Comparison of ENCODE assay signal across 8 mouse cellular contexts in the genomic region with DNA sequence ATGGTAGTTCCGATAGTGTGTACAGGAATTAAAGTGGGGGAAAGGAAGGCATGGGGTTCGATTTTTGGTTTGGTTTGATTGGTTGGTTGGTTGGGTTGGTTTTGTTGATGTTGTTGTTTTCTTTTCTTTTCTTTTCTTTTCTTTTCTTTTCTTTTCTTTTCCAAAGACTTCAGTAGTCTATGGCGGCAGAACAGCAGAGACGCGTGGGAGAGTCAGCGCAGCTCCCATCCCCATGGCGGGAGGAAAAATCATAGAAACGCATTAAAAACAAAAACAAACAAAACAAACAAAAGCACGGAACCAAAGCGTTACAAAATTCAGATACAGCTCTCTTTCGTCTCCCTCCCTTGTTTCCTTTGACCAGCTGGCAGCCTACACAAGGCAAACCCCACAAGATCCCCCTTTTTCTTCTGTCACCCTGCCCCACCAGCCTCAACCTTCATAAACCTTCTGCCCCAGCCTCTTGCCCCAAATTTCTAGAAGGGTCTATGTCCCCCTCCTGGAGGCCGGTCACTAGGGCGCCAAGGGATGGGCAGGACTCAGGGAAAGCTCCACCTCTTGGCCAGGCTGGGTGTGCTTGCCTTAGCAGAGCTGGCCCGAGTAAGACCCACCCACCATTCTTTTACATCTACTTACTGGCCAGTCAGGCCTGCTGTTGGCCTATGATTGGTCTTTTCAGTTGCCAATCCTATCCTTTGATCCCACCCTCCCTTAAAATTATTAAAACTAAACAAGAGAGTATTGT. TPM values are rescaled to one million over a fixed set of nuclear protein-coding genes. Genes with fewer than 3 reads are reported as not detected.
A peak's percentile ranks its signal among the peaks of the same experiment; 100 is the strongest.
DNase-seq lines count a peak whose midpoint lies in the region; ATAC-seq lines count a peak whose summit lies in the region.

No protein-coding gene starts in this region.

- peak overlapping the region; percentile 39 for H3K4me3 ChIP-seq in hindbrain, embryonic 14.5 days (replicated peaks; ENCODE audit: low read length)

- peak overlapping the region; percentile 33; the same call in 1 of the 2 replicates for H3K27ac ChIP-seq in hindbrain, embryonic 14.5 days

- peak; percentile 51 to 68 for DNase-seq in cerebellum, postnatal 25 days
- peak; percentile 18 to 34 for DNase-seq in frontal cortex, postnatal 36 days (ENCODE audit: low spot score in 2 of 2)
- peak; percentile 60 for DNase-seq in hindbrain, embryonic 14.5 days (ENCODE audit: low spot score)
- DNase-seq in left cerebral cortex, adult 11 months (ENCODE audit: low spot score) = peak; percentile 58
- peak; percentile 89 for DNase-seq in lung, postnatal 36 days
- peak; percentile 91 for DNase-seq in retina, postnatal 1 day
- DNase-seq in thymus, postnatal 4 days = peak; percentile 27

- no peaks in the 10 kb centered on the region for H3K27me3 ChIP-seq in hindbrain, embryonic 14.5 days (ENCODE audit: control insufficient read depth, insufficient read depth, low read length)

- no peaks in the 10 kb centered on the region for H3K36me3 ChIP-seq in hindbrain, embryonic 14.5 days (replicated peaks; ENCODE audit: control insufficient read depth, insufficient read depth)

- ATAC-seq in activated CD4-positive, CD25-positive, alpha-beta regulatory T cell, adult 4 months = peak; percentile 67
- peak; percentile 93 for ATAC-seq in hindbrain, embryonic 14.5 days (ENCODE audit: low FRiP score)

- 14% methylated on average over 14 of the region's 14 CpGs for WGBS in hindbrain, embryonic 14.5 days

- H3K4me2 ChIP-seq in hindbrain, embryonic 14.5 days (replicated peaks) = peak overlapping the region; percentile 62

- no peaks in the 10 kb centered on the region for H3K9me3 ChIP-seq in hindbrain, embryonic 14.5 days (ENCODE audit: control insufficient read depth, low read length)

- H3K4me1 ChIP-seq in hindbrain, embryonic 14.5 days (replicated peaks; ENCODE audit: control insufficient read depth, insufficient read depth, low read length) = peaks cover 9% of the 10 kb centered on the region

- peak overlapping the region; percentile 31; the same call in 1 of the 2 replicates for H3K9ac ChIP-seq in hindbrain, embryonic 14.5 days

RNA-seq across cellular contexts. Expression of gene Amot, which starts 0.6 kb away (rescaled TPM):
- under 1 TPM in 1 of 2 experiments, not detected in 1; 0.14 TPM for polyA plus RNA-seq in activated CD4-positive, CD25-positive, alpha-beta regulatory T cell, adult 4 months (2017; shearing (Covaris generic))
- 10.3 and 11.8 TPM in 2 replicates for polyA plus RNA-seq in hindbrain, embryonic 14.5 days (2014; fragmentation: Nextera tagmentation; extraction: Ambion mirVana)

Comparison
In these comparisons a context has a peak if more than half of its experiments do, and no peak if none do; other contexts are left out.
1. Peak in every context shown above with its lines: DNase-seq, ATAC-seq, H3K4me3 ChIP-seq and H3K27ac ChIP-seq.
2. DNase-seq: peak in every context shown above with its lines; median percentile 91 in retina, postnatal 1 day; 89 in lung, postnatal 36 days; 60 in hindbrain, embryonic 14.5 days; 60 in cerebellum, postnatal 25 days; 58 in left cerebral cortex, adult 11 months; 27 in thymus, postnatal 4 days; 26 in frontal cortex, postnatal 36 days.